Mouse (Mus musculus): ENCODE data around the gene Bricd5.

The Bricd5 gene

DNA sequence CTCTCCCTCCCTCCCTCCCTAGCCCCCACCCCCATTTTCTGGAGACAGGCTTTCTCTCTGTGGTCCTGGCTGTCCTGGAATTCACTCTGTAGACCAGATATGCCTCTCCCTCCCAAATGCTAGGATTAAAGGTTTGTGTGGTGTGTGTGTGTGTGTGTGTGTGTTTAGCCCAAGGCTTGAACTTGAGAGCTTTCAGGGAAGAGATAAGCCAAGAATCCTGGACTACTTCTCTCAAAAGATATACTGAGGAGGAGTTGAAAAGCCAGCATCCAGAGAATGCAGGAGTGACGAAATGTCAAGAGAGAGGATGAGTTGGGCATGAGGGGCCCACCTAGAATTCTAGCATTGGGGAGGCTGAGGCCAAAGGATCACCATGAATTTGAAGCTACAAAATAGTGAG, 10.8 kb upstream of the Bricd5 start:
- DNase-seq (ENCODE audit: low spot score): no peak

DNA sequence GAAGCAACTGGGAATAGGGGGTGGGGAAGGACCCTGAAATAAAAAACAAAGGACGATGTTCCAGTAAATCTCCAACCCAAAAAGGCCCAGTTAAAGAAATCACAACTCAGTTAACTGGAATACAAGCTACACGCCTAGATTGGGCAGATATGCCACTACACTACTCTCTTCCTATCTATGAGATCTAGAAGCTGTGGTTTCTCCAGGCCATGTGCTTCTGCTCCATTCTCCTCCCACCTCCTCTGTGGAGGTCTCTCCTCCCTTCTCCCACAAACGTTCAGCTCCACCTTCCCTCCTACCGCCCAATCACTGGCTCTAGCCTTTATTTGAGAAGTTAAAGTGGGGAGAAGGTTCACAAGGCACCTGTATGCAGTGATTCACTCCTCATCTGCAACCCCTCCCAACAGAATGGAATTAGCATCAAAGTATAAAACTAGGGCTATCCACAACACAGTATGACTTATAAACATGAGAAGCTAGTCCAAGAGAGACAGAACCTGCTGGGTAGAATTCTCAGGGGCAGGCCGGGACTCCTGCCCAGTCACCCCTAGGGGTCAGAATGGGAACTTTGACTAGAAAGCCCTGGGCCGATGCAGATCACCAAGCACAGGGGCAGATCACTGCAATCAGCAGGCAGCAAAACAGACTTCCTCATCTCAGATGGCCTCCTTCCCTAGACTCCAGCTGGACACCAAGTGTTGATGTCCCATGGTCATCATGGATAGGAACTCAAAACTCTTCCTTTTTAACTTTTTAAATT, 10.1 kb upstream of the Bricd5 start:
- no peak for DNase-seq (ENCODE audit: low spot score)

DNA sequence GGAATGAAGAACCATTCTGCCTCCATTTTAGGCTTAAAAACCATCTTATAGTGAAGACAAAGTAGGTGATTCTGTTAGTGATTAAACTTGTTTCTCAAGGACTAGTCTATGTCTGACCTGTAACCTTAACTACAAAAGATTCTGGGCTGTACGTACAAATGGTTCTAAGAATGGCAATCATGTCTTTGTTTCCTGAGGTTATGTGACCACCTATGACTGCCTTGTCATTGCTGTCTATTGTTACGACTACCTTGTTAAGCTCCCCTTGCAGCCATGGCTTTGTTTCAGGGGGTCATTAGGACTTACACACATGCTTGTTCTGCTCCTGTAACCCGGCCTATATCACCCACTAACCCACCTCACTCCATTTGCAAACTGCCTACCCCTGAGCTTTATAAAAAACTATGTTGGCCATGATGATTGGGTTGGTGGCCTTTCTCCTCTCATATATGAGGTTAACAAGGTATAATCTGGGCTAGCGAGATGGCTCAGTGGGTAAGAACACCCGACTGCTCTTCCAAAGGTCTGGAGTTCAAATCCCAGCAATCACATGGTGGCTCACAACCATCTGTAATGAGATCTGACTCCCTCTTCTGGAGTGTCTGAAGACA, 4.9 kb upstream of the Bricd5 start:
- DNase-seq (ENCODE audit: low spot score): no peak

DNA sequence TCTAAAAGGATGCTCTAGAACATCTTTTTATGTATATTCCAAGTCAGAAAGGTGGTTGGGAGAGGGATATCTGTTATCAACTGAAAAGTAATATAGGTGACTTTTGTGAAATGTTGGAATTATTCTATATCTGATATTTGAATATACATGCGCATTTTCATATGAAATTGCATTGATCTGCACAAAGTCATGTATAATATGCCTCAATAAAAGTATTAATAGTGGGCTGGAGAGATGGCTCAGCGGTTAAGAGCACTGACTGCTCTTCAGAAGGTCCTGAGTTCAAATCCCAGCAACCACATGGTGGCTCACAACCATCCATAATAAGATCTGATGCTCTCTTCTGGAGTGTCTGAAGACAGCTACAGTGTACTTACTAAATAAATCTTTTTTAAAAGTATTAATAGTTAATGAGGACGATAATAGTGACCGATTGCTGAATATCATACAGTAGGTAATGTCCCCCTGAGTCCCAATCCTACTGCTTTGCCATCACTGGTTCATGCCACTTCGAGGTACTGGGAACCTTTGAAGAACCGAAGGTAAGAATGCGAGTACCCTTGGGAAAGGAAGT, 4.3 kb upstream of the Bricd5 start:
- no peak for DNase-seq (ENCODE audit: low spot score)

DNA sequence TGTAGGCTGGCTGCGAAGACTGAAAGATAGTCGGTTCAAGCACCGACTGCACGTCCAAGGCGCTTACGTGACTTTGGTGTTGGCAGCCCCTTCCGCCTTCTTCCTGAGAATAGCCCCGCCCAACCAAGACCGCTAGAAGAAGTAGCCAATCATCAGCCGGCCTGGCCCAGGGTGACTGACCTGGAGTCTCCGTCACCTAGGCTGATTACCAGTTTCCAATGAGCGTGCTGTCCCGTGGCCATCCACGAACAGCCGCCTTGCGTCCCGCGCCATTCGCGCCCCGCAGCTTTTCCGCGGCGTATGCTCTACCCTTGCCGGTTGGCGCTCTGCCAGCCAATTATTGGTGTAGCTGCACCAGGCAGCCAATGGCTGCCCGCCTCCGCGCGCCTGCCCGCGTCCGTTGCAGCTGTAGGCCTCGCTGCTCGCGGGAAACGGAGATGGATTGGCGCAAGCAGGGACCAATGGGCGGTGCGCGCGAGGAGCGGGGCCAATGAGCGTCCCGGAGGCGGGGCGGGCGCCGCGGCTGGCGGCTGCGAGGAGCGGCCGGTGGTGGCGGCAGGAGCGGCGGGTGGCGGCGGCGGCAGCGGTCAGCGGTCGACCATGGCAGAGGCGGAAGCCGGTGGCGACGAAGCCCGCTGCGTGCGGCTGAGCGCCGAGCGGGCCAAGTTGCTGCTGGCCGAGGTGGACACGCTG, 3.6 kb upstream of the Bricd5 start, which contains the start of the genes E4f1 and Pgp:
E4f1 (minus strand) TSS at position 404 of the 693 bp plus-strand sequence.
Pgp (plus strand) TSS at position 483 of the 693 bp plus-strand sequence.
- DNase-seq (ENCODE audit: low spot score): peak; percentile 98

DNA sequence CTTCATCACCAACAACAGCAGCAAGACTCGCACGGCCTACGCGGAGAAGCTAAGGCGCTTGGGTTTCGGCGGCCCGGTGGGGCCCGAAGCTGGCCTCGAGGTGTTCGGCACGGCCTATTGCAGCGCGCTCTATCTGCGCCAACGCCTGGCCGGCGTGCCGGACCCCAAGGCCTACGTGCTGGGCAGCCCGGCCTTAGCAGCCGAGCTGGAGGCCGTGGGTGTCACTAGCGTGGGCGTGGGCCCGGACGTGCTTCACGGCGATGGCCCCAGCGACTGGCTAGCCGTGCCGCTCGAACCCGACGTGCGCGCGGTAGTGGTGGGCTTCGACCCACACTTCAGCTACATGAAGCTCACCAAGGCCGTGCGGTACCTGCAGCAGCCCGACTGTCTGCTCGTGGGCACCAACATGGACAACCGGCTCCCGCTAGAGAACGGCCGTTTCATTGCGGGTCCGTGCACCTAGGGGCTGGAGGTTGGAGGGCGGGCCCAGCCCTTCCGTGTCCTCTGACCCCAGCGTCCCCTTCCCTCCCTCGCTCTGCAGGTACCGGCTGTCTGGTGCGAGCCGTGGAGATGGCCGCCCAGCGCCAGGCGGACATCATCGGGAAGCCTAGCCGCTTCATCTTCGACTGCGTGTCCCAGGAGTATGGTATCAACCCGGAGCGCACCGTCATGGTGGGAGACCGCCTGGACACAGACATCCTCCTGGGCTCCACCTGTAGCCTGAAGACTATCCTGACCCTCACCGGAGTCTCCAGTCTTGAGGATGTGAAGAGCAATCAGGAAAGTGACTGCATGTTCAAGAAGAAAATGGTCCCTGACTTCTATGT, 2.8 kb upstream of the Bricd5 start:
- peak; percentile 48 for DNase-seq (ENCODE audit: low spot score)

DNA sequence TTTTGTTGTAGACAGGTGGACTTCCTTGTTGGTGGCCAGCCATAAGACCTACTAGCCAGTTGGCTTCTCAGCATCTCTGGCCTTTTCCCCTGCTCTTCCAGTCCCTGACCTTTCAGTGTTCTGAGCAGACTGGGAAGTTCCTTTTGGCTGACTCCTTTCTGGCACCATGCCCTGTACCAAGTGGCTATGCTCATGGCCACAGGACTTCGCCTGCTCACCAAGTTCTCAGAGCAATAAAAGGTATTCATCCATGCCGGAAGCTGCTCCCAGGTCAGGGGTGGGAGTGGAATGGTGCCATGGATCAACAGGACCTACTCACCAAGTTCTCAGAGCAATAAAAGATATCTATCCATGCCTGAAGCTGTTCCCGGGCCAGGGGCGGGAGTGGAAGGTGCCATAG, 1.2 kb upstream of the Bricd5 start:
- no peak for DNase-seq (ENCODE audit: low spot score)

DNA sequence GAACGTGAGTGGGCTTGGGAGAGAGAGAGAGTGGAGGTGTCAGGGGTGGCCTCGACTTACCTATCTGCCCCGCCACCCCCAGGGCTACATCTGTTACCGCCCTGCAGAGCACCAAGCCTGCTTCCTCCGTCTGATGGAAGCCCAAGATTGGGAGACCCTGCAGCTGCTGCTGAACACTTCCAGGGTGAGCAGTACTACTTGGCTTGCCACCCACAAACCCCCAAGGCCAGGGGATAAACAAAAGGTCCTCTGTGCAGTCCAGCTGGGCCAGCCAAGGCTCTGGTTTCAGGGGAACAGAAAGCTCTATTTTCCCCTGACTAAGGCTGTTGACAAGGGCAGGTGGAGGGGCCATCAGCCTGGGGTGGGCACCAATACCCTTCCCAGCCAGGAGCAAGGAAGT, 873 bp downstream of the Bricd5 start:
- no peak for DNase-seq (ENCODE audit: low spot score)

DNA sequence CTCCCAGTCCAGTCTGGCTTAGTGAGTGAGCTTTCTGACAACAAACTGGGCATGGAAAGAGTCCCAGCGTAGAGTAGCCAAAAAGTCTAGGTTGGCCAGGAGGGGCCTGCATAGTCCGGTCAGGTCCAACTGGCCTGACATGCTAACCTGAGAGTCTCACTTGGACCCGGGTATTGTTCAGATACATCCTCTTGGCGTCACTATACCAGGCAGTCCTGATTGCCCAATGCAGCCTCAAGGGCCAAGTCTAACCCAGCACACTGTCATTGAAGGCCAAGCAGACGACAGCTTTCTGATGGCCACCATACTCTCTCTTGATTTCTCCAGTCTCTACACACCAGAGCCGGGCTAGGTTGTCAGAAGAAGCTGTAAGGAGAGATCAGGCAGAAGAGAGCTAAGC, 1.9 kb downstream of the Bricd5 start:
- DNase-seq (ENCODE audit: low spot score): no peak

DNA sequence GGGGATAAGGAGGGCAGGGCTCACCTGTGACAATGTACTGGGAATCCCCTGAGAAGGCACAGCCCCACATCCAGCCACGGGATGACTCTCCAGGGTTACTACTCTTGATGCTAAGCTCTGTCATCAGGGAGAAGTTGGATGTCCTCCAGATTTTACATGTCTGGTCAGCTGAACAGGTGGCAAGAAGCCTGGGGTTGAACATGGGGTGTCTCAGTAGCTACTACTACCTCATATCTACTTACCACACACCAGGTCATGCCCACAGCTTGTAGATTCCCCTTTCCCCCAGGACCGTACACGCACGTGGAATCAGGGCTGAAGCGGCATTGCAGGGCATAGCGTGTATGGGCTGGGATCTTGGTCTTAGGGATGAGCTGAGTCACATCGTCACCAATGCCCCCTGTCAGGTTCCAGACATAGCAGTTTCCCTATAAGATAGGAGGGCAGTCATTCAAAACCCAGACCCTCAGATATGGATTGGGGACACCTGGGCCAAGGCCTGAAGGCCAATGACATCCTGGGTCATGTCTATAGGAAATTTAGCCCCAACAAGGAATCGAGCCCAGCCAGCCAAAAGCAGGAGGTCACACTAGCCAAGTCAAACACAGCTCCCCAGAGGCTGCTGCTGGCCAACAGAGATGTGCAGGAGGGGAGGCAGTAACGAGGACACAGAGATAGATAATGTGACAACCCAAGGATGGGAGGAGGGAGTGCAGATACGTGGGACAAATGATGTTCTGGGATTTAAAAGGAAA, 2.5 kb downstream of the Bricd5 start:
- no peak for DNase-seq (ENCODE audit: low spot score)

DNA sequence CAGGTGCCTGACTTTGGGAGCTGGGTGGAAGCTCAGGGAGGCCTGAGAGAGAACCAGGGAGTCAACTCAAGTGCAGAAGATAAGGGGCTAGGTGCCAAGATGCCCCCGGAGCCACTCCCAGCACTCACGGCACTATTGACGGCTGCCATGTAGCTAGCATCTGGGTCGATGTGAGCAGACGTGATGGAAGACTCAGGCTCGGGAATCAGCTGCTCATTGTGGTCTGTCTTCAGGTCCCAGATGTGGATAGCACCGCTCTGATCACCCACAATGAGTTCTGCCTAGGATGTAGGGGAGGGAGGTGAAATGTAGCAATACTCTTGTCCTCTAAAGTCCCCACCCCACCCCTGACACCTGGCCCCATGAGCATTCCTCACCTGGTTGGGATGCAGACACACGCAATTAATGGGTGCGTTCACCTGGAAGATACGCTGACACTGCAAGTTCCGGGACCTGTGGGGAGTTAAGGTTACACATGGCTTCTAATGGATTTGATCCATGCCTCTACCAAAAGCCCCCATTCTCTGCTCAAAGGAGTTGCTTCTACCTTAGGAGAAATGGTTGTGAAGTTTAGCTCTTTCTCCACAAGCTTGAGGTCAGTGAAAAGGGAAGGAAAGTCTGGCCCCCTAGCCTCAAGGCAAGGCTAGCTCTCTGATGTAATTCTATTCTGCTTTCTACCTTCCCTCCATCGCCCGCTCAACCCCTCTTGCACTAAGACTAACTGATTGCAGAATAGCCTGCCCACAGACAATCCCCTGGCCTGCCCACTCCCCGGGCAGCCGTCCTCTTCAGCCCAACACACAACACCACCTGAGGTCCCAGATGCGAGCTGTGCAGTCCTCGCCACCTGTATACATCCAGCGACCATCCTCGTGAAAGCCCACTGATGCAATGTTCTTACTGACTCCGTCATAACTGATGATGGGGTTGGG, 3.6 kb downstream of the Bricd5 start:
- no peak for DNase-seq (ENCODE audit: low spot score)

DNA sequence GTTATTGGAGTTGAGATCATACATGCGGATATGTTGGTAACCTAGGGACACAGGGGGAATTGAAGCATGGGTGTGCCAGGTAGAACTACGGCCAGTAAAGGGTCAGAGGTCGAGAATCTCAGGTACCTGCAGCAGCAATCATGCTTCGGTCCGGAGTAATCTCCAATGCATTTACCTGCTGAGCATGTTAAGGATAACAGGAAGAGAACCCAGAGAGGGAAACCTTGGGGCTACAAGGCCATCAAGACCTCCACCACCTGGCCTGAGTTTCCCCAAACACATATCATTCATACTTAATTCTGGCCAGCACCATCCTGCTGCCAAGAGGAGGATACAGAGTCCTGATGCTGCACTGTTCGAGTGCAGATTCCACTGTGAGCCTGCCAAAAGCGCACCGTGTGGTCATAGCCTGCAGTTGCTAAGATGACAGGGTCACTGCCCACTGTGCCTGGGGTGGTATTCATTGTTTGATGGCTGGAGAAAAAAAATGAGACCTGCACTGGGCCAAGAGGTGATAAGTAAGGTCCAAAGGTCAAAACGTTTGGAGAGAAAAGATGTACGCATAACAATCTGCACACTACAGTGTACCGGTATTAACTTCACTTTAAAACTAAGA, 4.4 kb downstream of the Bricd5 start:
- no peak for DNase-seq (ENCODE audit: low spot score)

DNA sequence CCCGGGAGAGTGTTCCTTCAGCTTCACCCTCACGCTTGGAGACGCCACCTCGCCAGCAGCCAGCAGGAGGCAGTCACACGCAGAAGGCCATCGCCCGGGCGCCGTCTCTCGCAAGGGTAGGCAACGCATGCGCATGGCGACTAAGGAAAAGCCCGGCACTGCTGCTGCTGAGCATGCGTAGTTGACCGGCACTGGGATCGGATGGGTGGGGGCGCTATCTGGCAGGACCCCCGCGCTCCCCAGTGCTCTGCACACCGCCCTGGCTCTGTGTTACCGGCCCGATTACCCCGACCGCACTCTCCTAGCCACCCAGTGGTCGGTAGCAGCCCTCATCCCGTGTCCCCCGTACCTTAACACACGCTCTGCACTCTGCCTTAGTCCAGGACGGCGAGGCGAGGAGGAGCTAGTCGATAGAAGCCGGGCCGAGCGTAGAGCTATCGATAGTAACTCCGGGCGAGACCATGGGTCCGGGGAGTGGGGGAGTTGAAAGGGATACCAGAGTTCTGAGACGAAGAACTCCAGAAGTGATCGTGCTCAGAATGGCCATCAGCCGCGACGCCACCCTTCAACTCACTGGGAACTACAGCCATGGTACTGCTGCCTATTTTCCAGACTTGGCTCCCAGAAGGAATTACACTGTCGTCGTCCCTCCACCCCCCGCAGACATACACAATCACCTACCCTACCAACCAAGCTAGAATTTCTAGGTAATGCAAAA, 5.1 kb downstream of the Bricd5 start, which contains the start of gene Mlst8:
Mlst8 (minus strand) TSS at position 416 of the 718 bp plus-strand sequence.
- peak; percentile 97 for DNase-seq (ENCODE audit: low spot score)

DNA sequence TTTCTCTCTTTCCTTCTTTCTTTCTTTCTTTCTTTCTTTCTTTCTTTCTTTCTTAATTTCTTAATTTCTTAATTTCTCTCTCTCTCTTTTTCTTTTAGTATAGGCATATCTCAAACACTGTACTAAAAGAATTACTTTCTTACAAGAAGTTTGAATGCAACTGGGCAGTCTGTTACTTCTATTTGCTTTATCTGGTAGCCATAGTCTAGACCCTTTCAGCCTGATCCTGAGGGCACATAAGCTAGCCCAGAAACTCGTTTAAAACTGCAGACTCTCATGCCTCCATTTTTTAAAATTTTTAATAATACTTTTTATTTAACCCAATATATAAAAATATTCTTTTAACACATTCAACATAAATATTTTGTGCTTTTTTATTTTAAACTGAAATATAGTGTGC, 5.7 kb downstream of the Bricd5 start:
- no peak for DNase-seq (ENCODE audit: low spot score)

DNA sequence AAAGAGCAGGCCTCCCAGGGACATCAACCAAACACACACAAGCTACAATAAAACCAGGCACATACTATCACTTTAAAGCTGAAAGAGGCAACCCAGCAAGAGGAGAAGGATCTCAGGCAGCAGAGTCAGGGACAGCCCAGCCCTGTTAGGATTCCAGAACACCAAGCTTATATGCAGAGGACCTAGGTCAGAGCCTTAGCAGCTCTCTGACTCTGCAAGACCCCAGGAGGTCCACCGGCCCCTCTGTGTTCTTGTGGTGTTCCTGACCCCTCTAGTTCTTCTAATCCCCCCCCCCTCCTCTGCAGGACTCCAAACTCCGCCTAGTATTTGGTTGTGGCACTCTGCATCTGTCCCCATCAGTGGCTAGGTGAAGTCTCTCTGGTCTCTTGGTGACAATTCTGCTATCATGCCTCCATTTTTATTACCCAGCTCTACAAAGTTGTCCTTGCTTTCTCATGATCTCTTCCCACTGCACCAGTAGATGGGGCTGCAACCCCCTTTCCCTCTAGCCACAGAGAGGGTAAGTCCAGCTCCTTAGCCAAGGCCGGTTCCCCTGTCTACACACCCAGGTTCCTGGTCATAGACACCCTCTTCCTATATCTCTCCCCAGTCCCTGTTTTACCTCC, 6.6 kb downstream of the Bricd5 start:
- DNase-seq (ENCODE audit: low spot score): no peak

DNA sequence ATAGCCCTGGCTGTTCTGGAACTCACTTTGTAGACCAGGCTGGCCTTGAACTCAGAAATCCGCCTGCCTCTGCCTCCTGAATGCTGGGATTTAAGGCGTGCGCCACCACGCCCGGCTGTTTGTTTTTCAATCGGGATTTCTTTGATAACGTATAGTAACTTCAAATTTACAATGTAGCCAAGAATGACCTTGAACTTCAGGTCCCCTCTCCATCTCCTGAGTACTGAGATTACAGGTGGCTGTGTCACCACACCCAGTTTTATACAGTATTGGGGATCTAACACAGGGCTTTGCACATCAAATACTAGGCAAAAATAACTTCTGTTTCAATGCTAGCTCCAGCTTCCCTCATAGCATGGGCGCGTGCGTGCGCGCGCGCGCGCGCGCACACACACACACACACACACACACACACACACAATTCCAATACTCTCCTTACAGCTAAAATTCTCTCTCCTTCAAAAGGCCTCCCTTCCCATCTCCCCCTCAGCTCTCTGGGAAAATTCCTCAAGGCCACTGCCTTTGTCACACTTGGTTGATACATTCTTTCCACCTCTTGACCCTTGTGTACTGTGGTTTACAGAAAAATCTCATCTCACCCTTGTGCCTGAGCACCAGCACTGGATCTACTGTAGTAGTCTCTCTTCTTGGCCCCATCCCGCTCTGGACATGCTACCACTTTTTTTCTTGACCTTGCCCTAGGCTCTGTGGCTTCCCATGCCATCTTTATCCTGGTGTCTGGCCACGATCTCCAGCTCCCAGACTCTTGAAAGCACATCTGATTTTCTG, 7.5 kb downstream of the Bricd5 start:
- no peak for DNase-seq (ENCODE audit: low spot score)

DNA sequence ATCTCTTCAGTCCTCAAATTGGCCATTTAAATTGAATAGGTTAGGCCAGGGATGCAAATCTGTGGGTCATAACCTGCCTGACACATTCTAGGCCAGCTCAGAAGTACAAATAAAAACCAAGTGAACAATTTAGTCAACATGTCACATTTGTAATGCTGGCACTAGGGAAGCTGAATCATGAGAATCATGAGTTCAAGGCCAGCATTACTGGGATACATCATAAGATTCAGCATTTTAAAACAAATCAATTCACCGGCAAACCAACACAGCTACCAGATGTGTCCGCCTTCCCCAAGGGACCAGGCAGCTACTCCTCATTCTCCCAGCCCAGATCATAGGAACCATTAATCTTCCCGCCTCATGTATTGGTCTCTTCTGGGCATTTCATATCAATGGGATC, 9.8 kb downstream of the Bricd5 start:
- no peak for DNase-seq (ENCODE audit: low spot score)
